Mouse (Mus musculus) cortical plate, adult 2 months (tissue): Measurements from ENCODE around the gene Eid2.
"Not testable (repeated sequence)": the region's sequence is repeated elsewhere in the genome, so short reads cannot be mapped to it uniquely, and the experiment has no call there.

Source experiments
- CTCF ChIP-seq: fragments of 200-500 bp; IDR thresholded peaks from 2 replicates; pipeline ENCODE4 v1.5.1; 2011; ENCODE audit warnings: mild to moderate bottlenecking, control low read depth, low read length; ENCODE audit not compliant: insufficient read depth; ENCODE audit errors: extremely low read depth
- POLR2A ChIP-seq: fragments of 200-500 bp; IDR thresholded peaks from 2 replicates; pipeline ENCODE4 v1.6.1; 2011; ENCODE audit warnings: mild to moderate bottlenecking, low read length, control low read depth; ENCODE audit not compliant: insufficient read depth; ENCODE audit errors: extremely low read depth

- not testable (repeated sequence) for TF ChIP-seq CTCF, POLR2A
These were observed 40.8 kb upstream of the Eid2 start for GRCm38 (mm10) chr7:28226836-28227235.
